Mouse (Mus musculus) megakaryocyte, embryonic 14.5 days (primary cell): ENCODE data around the gene Anks3.

Experiments
- FLI1 ChIP-seq: IDR thresholded peaks from 2 replicates; pipeline ENCODE4 v1.6.1; 2012; ENCODE audit warnings: low read length, inconsistent platforms, mixed read lengths
- GATA1 ChIP-seq: IDR thresholded peaks from 3 replicates; pipeline ENCODE4 v1.6.1; 2012; ENCODE audit warnings: mixed read lengths, low read length, inconsistent platforms, borderline replicate concordance

DNA sequence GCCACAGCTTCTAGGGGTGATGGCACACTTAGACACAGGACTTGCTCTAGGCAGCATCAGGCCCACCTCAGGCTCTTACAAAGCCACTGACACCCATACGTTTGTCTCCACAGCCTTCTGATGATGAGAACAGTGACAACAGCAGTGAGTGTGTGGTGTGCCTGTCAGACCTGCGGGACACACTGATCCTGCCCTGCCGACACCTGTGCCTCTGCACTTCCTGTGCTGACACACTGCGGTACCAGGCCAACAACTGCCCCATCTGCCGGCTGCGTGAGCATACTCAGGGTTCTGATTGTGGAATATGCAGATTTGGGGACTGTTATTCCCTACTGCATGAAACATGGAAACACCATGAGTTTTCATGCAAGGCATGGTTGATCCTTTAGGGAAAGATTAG, 41.5 kb downstream of the Anks3 start:
- no peak for TF ChIP-seq GATA1
- TF ChIP-seq FLI1 = no peak
